Mouse (Mus musculus) cerebellum, adult 2 months (tissue): Measurements from ENCODE around the gene Pnrc1. TPM values are rescaled to one million over a fixed set of nuclear protein-coding genes. Genes with fewer than 3 reads are reported as not detected.

ENCODE experiments used
- DNase-seq, 2 experiments: peaks; one replicate each; pipeline ENCODE4 v3.0.0; 2021
- H3K27ac ChIP-seq: fragments of 200-500 bp; 2 replicates; pipeline ENCODE4 v1.5.1; 2012; ENCODE audit warnings: low read length, control low read depth, inconsistent platforms; ENCODE audit not compliant: insufficient read depth
- H3K27me3 ChIP-seq: fragments of 200-500 bp; 2 replicates; pipeline ENCODE4 v1.6.1; 2012; ENCODE audit warnings: inconsistent platforms, mild to moderate bottlenecking, low read length, moderate library complexity; ENCODE audit not compliant: control insufficient read depth, insufficient read depth
- H3K4me1 ChIP-seq: fragments of 200-500 bp; 2 replicates; pipeline ENCODE4 v1.6.1; 2011; ENCODE audit warnings: low read length; ENCODE audit not compliant: control insufficient read depth, insufficient read depth
- H3K4me3 ChIP-seq: fragments of 200-500 bp; replicated peaks from 2 replicates; pipeline ENCODE3; 2011; ENCODE audit warnings: mild to moderate bottlenecking, low read depth, low read length, control low read depth; ENCODE audit not compliant: insufficient read depth
- CTCF ChIP-seq: fragments of 200-500 bp; IDR thresholded peaks from 2 replicates; pipeline ENCODE4 v1.5.1; 2011; ENCODE audit warnings: low read depth, mild to moderate bottlenecking, control low read depth, low read length, moderate library complexity, borderline replicate concordance; ENCODE audit not compliant: insufficient read depth
- POLR2A ChIP-seq: fragments of 200-500 bp; IDR thresholded peaks from 2 replicates; pipeline ENCODE4 v1.6.1; 2011; ENCODE audit warnings: low read length, control low read depth, borderline replicate concordance; ENCODE audit not compliant: insufficient read depth
- WGBS: fragments of 180-500 bp; shearing (Covaris S2); methylation state at CpG from one replicate; pipeline ENCODE4 v1.1.7; 2018; 5-methylcytosine and 5-hydroxymethylcytosine counted together
- polyA plus RNA-seq: library from polyadenylated mRNA; depleted of rRNA; stranded (reverse); fragments of >200 nt; gene quantifications from 2 replicates; pipeline ENCODE4 v1.2.3, GENCODE M21; 2012; rRNA removed

The Pnrc1 gene
- polyA plus RNA-seq, 1 experiment: 64.6 TPM

- H3K27me3 ChIP-seq: no peaks in the 10 kb centered on the region
- H3K4me3 ChIP-seq: no peak overlapping the region
- DNase-seq: no peak
- no peak for TF ChIP-seq CTCF
- TF ChIP-seq POLR2A: no peak
- H3K27ac ChIP-seq: no peak overlapping the region
- no peaks in the 10 kb centered on the region for H3K4me1 ChIP-seq
- 17% methylated on average over 2 of the region's 2 CpGs for WGBS
These were observed 91.8 kb downstream of the Pnrc1 start for GRCm38 (mm10) chr4:33198117-33198516.

Other genes starting within 250 kb of the Pnrc1 start
- gene Gabrr2, start 227.2 kb downstream of the Pnrc1 start, polyA plus RNA-seq: 1.6 and 2.0 TPM in 2 replicates
- 0.30 and 0.34 TPM in 2 replicates for gene Gabrr1, start 157.6 kb downstream of the Pnrc1 start, polyA plus RNA-seq
- gene Pm20d2, start 100.4 kb downstream of the Pnrc1 start, polyA plus RNA-seq: 4.5 and 6.7 TPM in 2 replicates
- 16.1 and 16.5 TPM in 2 replicates for gene Srsf12, start 81.2 kb downstream of the Pnrc1 start, polyA plus RNA-seq
- gene Rngtt, start 20.1 kb upstream of the Pnrc1 start, polyA plus RNA-seq: 10.3 and 11.5 TPM in 2 replicates